Mouse (Mus musculus): Measurements from ENCODE around the gene Slc22a23.

GRCm38 (mm10) chr13:34163304-34163975 lies 181.5 kb downstream of the Slc22a23 start:
- TF ChIP-seq POLR2A (IDR thresholded peaks at IDR 0.05; ENCODE audit: insufficient read depth, low read depth, low read length) (no peak), CTCF (IDR thresholded peaks at IDR 0.05; ENCODE audit: insufficient read depth, low read depth, low read length) (no peak)
